Mouse (Mus musculus) ES-E14 (cell line): ENCODE measurements around the gene Zfp874a. TPM values are rescaled to one million over a fixed set of nuclear protein-coding genes. Genes with fewer than 3 reads are reported as not detected.
"Not testable (repeated sequence)": the region's sequence is repeated elsewhere in the genome, so short reads cannot be mapped to it uniquely, and the experiment has no call there.

Experiments
- DNase-seq: peaks from one replicate; pipeline ENCODE4 v3.0.0-alpha.2; 2013; ENCODE audit warnings: low read depth, low spot score
- H3K27ac ChIP-seq: 2 replicates; pipeline ENCODE4 v1.5.1; 2012; ENCODE audit warnings: low read depth, mild to moderate bottlenecking, low read length, moderate library complexity, mixed read lengths; ENCODE audit not compliant: poor library complexity, insufficient read depth, severe bottlenecking
- H3K36me3 ChIP-seq: 2 replicates; pipeline ENCODE4 v1.6.1; 2012; ENCODE audit warnings: mild to moderate bottlenecking, low read length, moderate library complexity, mixed read lengths; ENCODE audit not compliant: control insufficient read depth, poor library complexity, insufficient read depth, severe bottlenecking
- H3K4me1 ChIP-seq, 2 experiments: fragments of 150-350 bp in 1 of 2; sonication (generic) in 1 of 2; 2 replicates each; pipeline ENCODE4 v1.6.1; 2012; ENCODE audit warnings: low read length in 2 of 2, mild to moderate bottlenecking in 1 of 2, mixed read lengths in 1 of 2; ENCODE audit not compliant: control insufficient read depth in 2 of 2, insufficient read depth in 2 of 2, poor library complexity in 1 of 2
- H3K4me3 ChIP-seq, 2 experiments: fragments of 150-350 bp in 1 of 2; sonication (generic) in 1 of 2; 2 replicates each; pipeline ENCODE4 v1.5.1; 2012; ENCODE audit warnings: low read length in 2 of 2, low read depth in 1 of 2, mild to moderate bottlenecking in 1 of 2, mixed read lengths in 1 of 2; ENCODE audit not compliant: insufficient read depth in 1 of 2, poor library complexity in 1 of 2, severe bottlenecking in 1 of 2
- H3K9ac ChIP-seq: 2 replicates; pipeline ENCODE4 v1.6.1; 2012; ENCODE audit warnings: low read depth, mild to moderate bottlenecking, low read length, mixed read lengths; ENCODE audit not compliant: poor library complexity, insufficient read depth, severe bottlenecking
- H3K9me3 ChIP-seq: fragments of 150-350 bp; sonication (generic); 2 replicates; pipeline ENCODE4 v1.6.1; 2012; ENCODE audit warnings: low read depth, mild to moderate bottlenecking, low read length; ENCODE audit not compliant: control insufficient read depth, insufficient read depth
- CHD2 ChIP-seq: IDR thresholded peaks from 2 replicates; pipeline ENCODE4 v1.6.1; 2014; ENCODE audit warnings: mild to moderate bottlenecking, low read depth, low read length, inconsistent platforms
- HCFC1 ChIP-seq: IDR thresholded peaks from 2 replicates; pipeline ENCODE4 v1.6.1; 2012; ENCODE audit warnings: low read length, inconsistent platforms, borderline replicate concordance; ENCODE audit not compliant: insufficient read depth
- MAFK ChIP-seq: IDR thresholded peaks from 2 replicates; pipeline ENCODE4 v1.6.1; 2014; ENCODE audit warnings: mild to moderate bottlenecking, low read depth, low read length, inconsistent platforms; ENCODE audit not compliant: insufficient read depth
- ZC3H11A ChIP-seq: IDR thresholded peaks from 2 replicates; pipeline ENCODE4 v1.6.1; 2012; ENCODE audit warnings: low read depth, mild to moderate bottlenecking, inconsistent platforms, low read length, borderline replicate concordance
- ZNF384 ChIP-seq: IDR thresholded peaks from 2 replicates; pipeline ENCODE4 v1.6.1; 2012; ENCODE audit warnings: low read depth, low read length, inconsistent platforms
- in situ Hi-C, 2 experiments: fragments of 600-800 bp; cut with MboI; formaldehyde crosslinking; loops; one replicate each; pipeline ENCODE4 v1.15.1; 2025; ENCODE audit warnings: low sequenced_read_pairs in 2 of 2, inconsistent platforms in 1 of 2; ENCODE audit not compliant: unreplicated experiment in 2 of 2
- total RNA-seq: library from RNA; depleted of rRNA; stranded (reverse); fragments of 300-350 nt; gene quantifications from 2 replicates; pipeline ENCODE4 v1.2.3, GENCODE M21; 2012

The Zfp874a gene
- total RNA-seq, 1 experiment, result 11.5 TPM

- Histone ChIP-seq H3K9me3 (no peaks in the 10 kb centered on the region), H3K36me3 (no peaks in the 10 kb centered on the region; the same call in 1 of the 2 replicates), H3K4me1 (0 out of 4 replicates have a peak, but pooled peaks cover 2 to 5% of the 10 kb centered on the region in 2 experiments), H3K27ac (no peak overlapping the region), H3K4me3 (no peak overlapping the region), H3K9ac (no peak overlapping the region)
- TF ChIP-seq ZC3H11A (no peak), MAFK (no peak), CHD2 (no peak), ZNF384 (no peak), HCFC1 (no peak)
- in situ Hi-C loops, result no loop called here
- no peak for DNase-seq
Measured at GRCm38 (mm10) chr13:67452021-67452309, 541 bp upstream of the Zfp874a start.

GRCm38 (mm10) chr13:67437095-67437494 is 14.3 kb downstream of the Zfp874a start:
- H3K4me3 ChIP-seq, H3K9me3 ChIP-seq, in situ Hi-C loops, H3K27ac ChIP-seq, DNase-seq, H3K4me1 ChIP-seq, H3K36me3 ChIP-seq, H3K9ac ChIP-seq: not testable (repeated sequence)

DNA sequence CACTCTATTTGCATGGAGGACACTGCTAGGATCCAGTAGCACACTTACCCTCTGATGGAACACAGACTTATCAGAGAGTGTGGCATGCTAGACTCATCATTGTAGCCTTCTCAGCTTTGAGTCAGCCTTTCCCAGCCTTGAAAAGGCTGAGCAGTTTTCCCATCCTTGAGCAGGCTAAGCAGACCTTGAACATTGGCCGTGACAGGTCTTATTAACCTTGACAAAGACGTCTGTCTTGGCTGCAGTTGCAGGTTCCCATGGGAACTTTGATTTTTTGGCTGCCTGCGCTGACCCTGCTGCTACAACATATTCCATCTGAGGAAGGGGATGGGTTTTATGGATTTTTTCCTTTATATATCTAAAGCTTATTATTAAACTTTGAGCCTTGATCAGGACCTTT is 23.3 kb downstream of the Zfp874a start:
- no peak for TF ChIP-seq ZNF384
- no peak for TF ChIP-seq HCFC1
- TF ChIP-seq MAFK, result no peak
- no peak for TF ChIP-seq ZC3H11A
- TF ChIP-seq CHD2, result no peak
- peaks cover 5 to 13% of the 10 kb centered on the region in 2 experiments; a peak in 2 of 4 replicates for H3K4me1 ChIP-seq
- peak overlapping the region; percentile 8 to 22; a peak in 2 of 4 replicates for H3K4me3 ChIP-seq
- no peaks in the 10 kb centered on the region for H3K36me3 ChIP-seq
- in situ Hi-C loops, result no loop called here
- no peaks in the 10 kb centered on the region for H3K9me3 ChIP-seq
- no peak for DNase-seq
- H3K27ac ChIP-seq, result peak overlapping the region; percentile 53; the same call in 1 of the 2 replicates
- H3K9ac ChIP-seq, result peak overlapping the region; percentile 30; the same call in 1 of the 2 replicates

GRCm38 (mm10) chr13:67425699-67426098 is 25.7 kb downstream of the Zfp874a start:
- H3K9ac ChIP-seq, in situ Hi-C loops: not testable (repeated sequence)
- peak overlapping the region; percentile 56; the same call in 1 of the 2 replicates for H3K27ac ChIP-seq

DNA sequence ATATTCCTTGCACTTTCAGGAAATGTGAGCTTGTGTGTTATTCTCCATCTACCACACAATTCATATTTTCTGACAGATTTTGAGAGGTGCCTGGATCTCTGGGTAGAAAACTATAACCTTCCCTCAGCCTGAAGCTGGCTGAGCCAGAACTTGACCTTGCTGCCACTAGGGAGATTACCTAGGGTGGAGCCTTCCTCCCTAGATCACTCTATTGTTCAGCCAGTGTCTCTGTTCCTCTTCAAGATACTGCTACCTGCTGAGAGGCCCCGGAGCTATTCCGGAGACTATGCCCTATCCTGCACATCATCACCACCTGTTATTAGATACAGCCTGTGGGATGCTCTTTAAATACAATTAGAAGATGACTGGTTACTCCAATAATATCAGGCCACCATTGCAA is 28.9 kb downstream of the Zfp874a start:
- peaks cover 7 to 12% of the 10 kb centered on the region in 2 experiments for H3K4me1 ChIP-seq
- H3K9me3 ChIP-seq, in situ Hi-C loops, H3K4me3 ChIP-seq, H3K36me3 ChIP-seq, H3K9ac ChIP-seq, DNase-seq: not testable (repeated sequence)
- H3K27ac ChIP-seq, result peak overlapping the region; percentile 8; the same call in 1 of the 2 replicates

More at GRCm38 (mm10) chr13:67425699-67426098, 25.7 kb downstream of the Zfp874a start:
- H3K36me3 ChIP-seq, H3K4me3 ChIP-seq, H3K9me3 ChIP-seq, DNase-seq: not testable (repeated sequence)
- peak; percentile 72 for TF ChIP-seq MAFK
- H3K4me1 ChIP-seq, result peaks cover 10 to 17% of the 10 kb centered on the region in 2 experiments; a peak in 3 of 4 replicates
